Mouse (Mus musculus) neural tube, embryonic 11.5 days (tissue): ENCODE data around the gene Rab7b. TPM values are rescaled to one million over a fixed set of nuclear protein-coding genes. Genes with fewer than 3 reads are reported as not detected.

Experiments
- ATAC-seq: fragments of 200-750 bp; cut with Nextera tagmentation; 2 replicates; pipeline ENCODE4 v1.8.0; 2017; ENCODE audit warnings: moderate number of reproducible peaks, mild to moderate bottlenecking, moderate TSS enrichment, moderate library complexity; ENCODE audit not compliant: insufficient read depth, low FRiP score, low TSS enrichment
- DNase-seq: peaks from one replicate; pipeline ENCODE4 v3.0.0-alpha.2; 2015; ENCODE audit warnings: low spot score
- H3K27ac ChIP-seq: fragments of 300-500 bp; sonication (generic); 2 replicates; pipeline ENCODE4 v1.5.1; 2014; ENCODE audit warnings: low read depth, mild to moderate bottlenecking, low read length
- H3K27me3 ChIP-seq: fragments of 300-500 bp; sonication (generic); 2 replicates; pipeline ENCODE4 v1.6.1; 2014; ENCODE audit warnings: mild to moderate bottlenecking, low read length, mixed read lengths; ENCODE audit not compliant: control insufficient read depth, insufficient read depth
- H3K36me3 ChIP-seq: fragments of 300-500 bp; sonication (generic); 2 replicates; pipeline ENCODE4 v1.6.1; 2014; ENCODE audit warnings: mild to moderate bottlenecking, low read length, moderate library complexity, mixed read lengths; ENCODE audit not compliant: control insufficient read depth, insufficient read depth
- H3K4me1 ChIP-seq: fragments of 300-500 bp; sonication (generic); 2 replicates; pipeline ENCODE4 v1.6.1; 2014; ENCODE audit warnings: low read length, mixed read lengths; ENCODE audit not compliant: control insufficient read depth, insufficient read depth
- H3K4me2 ChIP-seq: fragments of 300-500 bp; sonication (generic); 2 replicates; pipeline ENCODE4 v1.6.1; 2014; ENCODE audit warnings: low read depth, mild to moderate bottlenecking, moderate library complexity
- H3K4me3 ChIP-seq: fragments of 300-500 bp; sonication (generic); 2 replicates; pipeline ENCODE4 v1.5.1; 2014; ENCODE audit warnings: low read depth, low read length
- H3K9ac ChIP-seq: fragments of 300-500 bp; sonication (generic); 2 replicates; pipeline ENCODE4 v1.6.1; 2014; ENCODE audit warnings: mild to moderate bottlenecking, low read length
- H3K9me3 ChIP-seq: fragments of 300-500 bp; sonication (generic); 2 replicates; pipeline ENCODE4 v1.6.1; 2016; ENCODE audit warnings: low read length; ENCODE audit not compliant: control insufficient read depth
- WGBS: fragments of 180-500 bp; shearing (Covaris S2); extraction: QIAGEN DNeasy Blood & Tissue Kit; methylation state at CpG from one replicate; pipeline ENCODE4 v1.1.7; 2014; 5-methylcytosine and 5-hydroxymethylcytosine counted together
- polyA plus RNA-seq: library from polyadenylated mRNA; unstranded; fragments of >200 nt; fragmentation: Nextera tagmentation; extraction: Ambion mirVana; gene quantifications from 2 replicates; pipeline ENCODE4 v1.2.1, GENCODE M21; 2014

The Rab7b gene
- polyA plus RNA-seq, 1 experiment from 2014 or later: 0.62 TPM

DNA sequence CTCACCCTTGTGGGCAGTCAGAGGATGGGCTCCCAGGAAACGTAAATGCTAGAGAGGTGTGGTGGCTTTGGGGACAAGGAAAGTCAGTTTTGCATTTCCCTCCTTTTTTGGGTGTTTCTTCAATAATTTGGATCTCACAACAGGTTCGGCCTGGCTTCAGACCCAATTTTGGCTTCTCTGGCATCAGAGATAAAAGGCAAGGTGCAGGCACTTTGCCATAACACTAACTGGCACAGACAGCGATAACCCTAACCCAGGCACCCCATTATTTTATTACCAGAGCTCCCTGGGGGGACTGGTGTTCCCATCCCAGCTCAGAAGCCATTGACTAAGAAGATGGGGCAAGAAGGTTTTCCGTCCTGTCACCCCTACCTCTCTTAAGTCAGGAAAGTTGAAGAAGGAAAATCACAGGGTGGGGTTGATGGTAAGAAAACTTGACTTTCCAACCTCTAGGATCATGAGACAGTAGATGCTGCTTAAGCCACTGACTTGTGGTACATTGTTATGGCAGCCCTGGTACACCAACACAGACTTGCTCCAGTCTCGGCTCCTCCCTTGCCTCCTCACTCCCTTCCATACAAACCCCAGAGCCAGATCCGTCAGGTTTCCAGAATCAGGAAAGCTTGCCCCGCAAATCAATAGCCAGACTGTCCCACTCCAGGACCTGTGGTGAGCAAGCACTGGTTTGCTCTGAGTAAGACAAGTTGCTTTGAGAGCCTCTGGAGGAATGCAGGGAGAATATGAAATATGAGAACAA, 27.6 kb upstream of the Rab7b start:
- Histone ChIP-seq H3K9ac (no peak overlapping the region), H3K27ac (no peak overlapping the region), H3K4me1 (no peaks in the 10 kb centered on the region), H3K27me3 (no peaks in the 10 kb centered on the region), H3K4me2 (no peak overlapping the region), H3K9me3 (no peaks in the 10 kb centered on the region), H3K36me3 (no peaks in the 10 kb centered on the region), H3K4me3 (no peak overlapping the region)
- DNase-seq: no peak
- ATAC-seq: no peak
- 81% methylated on average over 7 of the region's 7 CpGs for WGBS

DNA sequence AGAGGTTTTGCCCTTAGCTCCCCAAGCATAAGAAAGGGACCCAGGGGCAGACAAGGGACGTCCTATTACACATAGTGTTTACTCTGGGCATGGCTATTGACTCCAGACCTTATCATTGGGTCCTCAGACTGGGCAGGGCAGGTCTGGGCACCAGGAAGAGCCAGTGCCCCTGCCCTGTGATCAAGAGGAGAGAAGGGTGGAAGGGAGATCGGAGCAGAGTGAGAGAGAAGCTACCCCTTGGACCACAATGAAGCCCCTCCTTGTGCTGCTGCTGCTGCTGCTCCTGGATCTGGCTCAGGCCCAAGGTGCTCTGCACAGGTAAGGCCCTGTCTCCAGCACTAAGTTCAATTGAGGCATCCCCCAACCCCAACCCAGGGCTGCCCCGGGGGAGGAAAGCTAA, 26.7 kb upstream of the Rab7b start:
- Histone ChIP-seq H3K9me3 (no peaks in the 10 kb centered on the region), H3K4me2 (no peak overlapping the region), H3K27ac (no peak overlapping the region), H3K9ac (no peak overlapping the region), H3K4me3 (no peak overlapping the region), H3K4me1 (no peaks in the 10 kb centered on the region), H3K27me3 (no peaks in the 10 kb centered on the region), H3K36me3 (no peaks in the 10 kb centered on the region)
- ATAC-seq (no peak), DNase-seq (no peak)
- WGBS: 66% methylated on average over 3 of the region's 3 CpGs

DNA sequence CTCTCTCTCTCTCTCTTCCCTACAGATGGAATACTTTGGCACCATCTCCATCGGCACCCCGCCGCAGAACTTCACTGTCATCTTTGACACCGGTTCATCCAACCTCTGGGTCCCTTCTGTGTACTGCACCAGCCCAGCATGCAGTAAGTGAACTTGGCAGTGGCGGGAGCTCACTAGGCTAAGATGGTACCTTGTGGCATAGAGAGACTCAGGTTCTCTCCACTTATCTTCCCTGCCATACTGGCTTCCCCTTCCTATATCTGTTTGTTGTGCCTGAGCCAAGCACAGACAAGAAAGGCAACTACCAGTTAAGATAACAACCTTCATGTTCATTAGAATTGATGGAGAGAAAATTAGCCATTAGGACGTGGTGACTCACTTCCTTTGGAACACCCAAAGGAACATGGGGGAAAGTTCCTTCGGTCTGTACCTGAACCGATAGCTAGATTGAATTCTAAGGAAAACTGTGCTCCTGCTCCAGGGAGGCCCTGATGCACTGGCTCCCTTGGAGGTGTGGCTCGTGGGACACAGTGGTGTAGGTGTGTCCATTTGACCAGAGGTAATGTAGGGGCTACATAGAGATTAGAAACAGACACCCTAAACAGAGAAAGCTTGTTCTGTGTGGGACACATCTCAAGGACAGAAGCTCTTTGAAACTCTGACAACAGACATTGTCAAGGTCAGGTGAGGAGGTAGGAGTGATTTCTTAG, 25.1 kb upstream of the Rab7b start:
- Histone ChIP-seq H3K4me3 (no peak overlapping the region), H3K27ac (no peak overlapping the region), H3K9ac (no peak overlapping the region), H3K4me1 (no peaks in the 10 kb centered on the region), H3K9me3 (no peaks in the 10 kb centered on the region), H3K4me2 (no peak overlapping the region), H3K36me3 (no peaks in the 10 kb centered on the region), H3K27me3 (no peaks in the 10 kb centered on the region)
- ATAC-seq (no peak), DNase-seq (no peak)
- WGBS: 86% methylated on average over 9 of the region's 9 CpGs

DNA sequence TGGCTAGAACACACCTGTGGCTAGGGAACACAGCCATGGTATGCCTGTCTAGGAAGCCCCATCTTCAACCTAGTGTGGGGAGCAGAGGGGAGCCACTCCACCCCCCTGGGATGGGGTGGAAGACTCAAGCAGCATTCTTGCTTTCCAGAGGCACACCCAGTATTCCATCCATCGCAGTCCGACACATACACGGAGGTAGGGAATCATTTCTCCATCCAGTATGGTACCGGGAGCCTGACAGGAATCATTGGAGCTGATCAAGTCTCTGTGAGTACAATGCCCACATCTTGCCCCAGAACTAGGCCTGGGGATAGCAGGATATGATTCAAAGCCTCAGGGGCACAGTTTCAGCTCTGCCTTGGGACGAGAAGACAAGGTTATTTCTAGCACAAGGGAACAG, 24.4 kb upstream of the Rab7b start:
- Histone ChIP-seq H3K4me1 (no peaks in the 10 kb centered on the region), H3K4me2 (no peak overlapping the region), H3K27ac (no peak overlapping the region), H3K9ac (no peak overlapping the region), H3K27me3 (no peaks in the 10 kb centered on the region), H3K4me3 (no peak overlapping the region), H3K9me3 (no peaks in the 10 kb centered on the region), H3K36me3 (no peaks in the 10 kb centered on the region)
- WGBS: 89% methylated on average over 5 of the region's 5 CpGs
- no peak for ATAC-seq
- no peak for DNase-seq

DNA sequence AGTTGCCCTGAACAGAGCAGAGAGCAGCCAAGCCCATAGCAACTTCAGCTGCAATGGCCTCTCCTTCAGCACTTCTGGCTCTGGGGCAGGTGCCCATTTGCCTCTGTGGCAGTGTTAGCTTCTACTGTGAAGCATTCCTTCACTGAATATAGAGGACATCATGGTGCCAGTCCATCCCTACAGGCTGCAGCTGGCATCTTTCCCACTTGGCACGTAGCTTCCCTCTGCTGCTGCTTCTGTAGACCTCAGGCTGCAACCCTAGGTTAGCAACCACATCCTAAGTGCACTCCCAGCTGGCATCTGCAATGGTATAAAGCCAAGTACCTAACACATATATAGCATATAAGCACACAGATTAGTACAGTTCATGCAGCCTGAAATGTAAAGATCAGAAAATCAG, 22.6 kb upstream of the Rab7b start:
- Histone ChIP-seq H3K27me3 (no peaks in the 10 kb centered on the region), H3K36me3 (no peaks in the 10 kb centered on the region), H3K4me3 (no peak overlapping the region), H3K27ac (no peak overlapping the region), H3K4me2 (no peak overlapping the region), H3K4me1 (no peaks in the 10 kb centered on the region), H3K9ac (no peak overlapping the region), H3K9me3 (no peaks in the 10 kb centered on the region)
- no peak for ATAC-seq
- DNase-seq: peak; percentile 4
- 71% methylated on average over 1 of the region's 1 CpGs for WGBS

DNA sequence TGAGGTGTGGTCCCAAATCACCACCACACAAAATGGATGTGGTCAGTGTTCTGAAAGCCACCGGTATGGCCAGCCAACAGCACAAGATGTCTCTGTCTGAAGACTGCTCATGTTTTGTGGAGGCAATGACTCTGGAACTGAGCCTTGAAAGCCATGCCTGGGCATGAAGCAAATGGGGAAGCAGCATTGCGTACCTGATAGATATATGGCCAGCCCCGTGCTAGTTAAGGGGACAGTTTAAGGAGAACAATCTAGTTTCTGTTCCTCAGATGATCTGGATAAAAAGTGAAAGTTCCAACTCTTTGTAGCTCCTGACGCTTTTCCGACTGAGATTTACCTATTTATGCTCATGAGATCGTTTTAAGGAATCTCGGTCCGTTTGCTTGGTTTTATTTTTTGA, 17.4 kb upstream of the Rab7b start:
- no peak overlapping the region for H3K9ac ChIP-seq
- WGBS: 90% methylated on average over 8 of the region's 8 CpGs
- DNase-seq: no peak
- no peaks in the 10 kb centered on the region for H3K36me3 ChIP-seq
- H3K4me2 ChIP-seq: no peak overlapping the region
- H3K4me3 ChIP-seq: no peak overlapping the region
- H3K4me1 ChIP-seq: no peaks in the 10 kb centered on the region
- no peaks in the 10 kb centered on the region for H3K27me3 ChIP-seq
- no peak overlapping the region for H3K27ac ChIP-seq
- no peak for ATAC-seq
- H3K9me3 ChIP-seq: no peaks in the 10 kb centered on the region

DNA sequence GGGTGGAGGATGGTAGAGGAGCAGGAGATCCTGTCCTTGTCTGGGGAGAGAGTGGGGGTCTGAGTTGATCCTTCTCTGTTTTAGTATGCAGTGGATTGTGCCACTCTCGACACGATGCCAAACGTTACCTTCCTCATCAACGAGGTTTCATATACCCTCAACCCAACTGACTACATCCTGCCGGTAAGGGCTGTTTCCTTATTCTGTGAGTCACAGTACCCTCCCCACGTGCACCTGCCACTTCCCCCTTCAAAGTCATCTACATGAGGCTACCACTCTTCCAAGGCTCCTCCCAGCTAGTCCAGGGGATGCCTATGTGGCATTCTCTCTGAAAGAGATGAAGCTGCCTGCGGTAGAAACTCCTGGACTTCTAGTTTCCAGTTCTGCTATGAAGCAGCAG, 16.1 kb upstream of the Rab7b start:
- no peaks in the 10 kb centered on the region for H3K9me3 ChIP-seq
- no peak for DNase-seq
- no peak overlapping the region for H3K9ac ChIP-seq
- no peak overlapping the region for H3K27ac ChIP-seq
- no peak for ATAC-seq
- no peaks in the 10 kb centered on the region for H3K27me3 ChIP-seq
- no peaks in the 10 kb centered on the region for H3K36me3 ChIP-seq
- no peaks in the 10 kb centered on the region for H3K4me1 ChIP-seq
- no peak overlapping the region for H3K4me2 ChIP-seq
- H3K4me3 ChIP-seq: no peak overlapping the region
- 84% methylated on average over 7 of the region's 7 CpGs for WGBS

DNA sequence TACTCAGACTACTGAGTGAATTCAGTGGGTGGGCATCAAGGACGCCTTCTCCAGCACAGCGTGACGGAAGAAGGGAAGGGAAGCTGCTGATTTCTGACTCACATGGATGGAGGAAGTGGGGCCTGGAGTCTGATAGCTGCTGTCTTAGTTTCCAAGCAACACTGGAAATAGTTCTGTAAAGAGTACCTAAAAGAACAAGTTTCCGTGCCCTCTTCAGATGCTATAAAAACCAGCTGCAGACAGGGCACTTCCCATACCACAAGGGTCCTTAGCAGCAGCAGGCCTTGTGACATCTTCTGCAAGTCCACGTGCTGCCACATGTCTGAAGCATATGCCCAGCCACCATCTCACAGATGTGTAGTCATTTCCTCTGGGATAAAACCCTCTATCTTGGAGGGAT, 8.9 kb upstream of the Rab7b start:
- ATAC-seq (no peak), DNase-seq (no peak)
- H3K27ac ChIP-seq: no peak overlapping the region
- H3K36me3 ChIP-seq: no peaks in the 10 kb centered on the region
- H3K4me3 ChIP-seq: no peak overlapping the region
- H3K9me3 ChIP-seq: no peaks in the 10 kb centered on the region
- 86% methylated on average over 5 of the region's 5 CpGs for WGBS
- H3K9ac ChIP-seq: no peak overlapping the region
- no peaks in the 10 kb centered on the region for H3K4me1 ChIP-seq
- H3K4me2 ChIP-seq: no peak overlapping the region
- H3K27me3 ChIP-seq: no peaks in the 10 kb centered on the region

DNA sequence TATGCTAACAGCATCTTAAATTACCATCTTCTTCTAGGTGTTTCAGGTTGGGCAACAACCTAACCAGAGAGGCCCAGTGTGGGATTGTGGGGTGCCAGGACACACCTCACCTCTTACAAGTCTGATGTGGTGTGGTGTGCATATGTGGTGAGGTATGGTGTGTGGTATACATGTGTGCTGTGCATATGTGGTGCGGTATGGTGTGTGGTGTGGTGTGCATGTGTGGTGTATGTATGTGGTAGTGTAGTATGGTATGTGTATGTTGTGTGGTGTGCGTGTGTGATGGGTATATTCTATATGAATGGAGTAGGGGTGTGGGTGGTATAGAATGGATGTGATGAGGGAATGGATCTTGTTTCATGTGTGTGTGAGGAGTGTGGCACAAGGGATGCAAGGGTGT, 756 bp upstream of the Rab7b start:
- Histone ChIP-seq H3K4me1 (no peaks in the 10 kb centered on the region), H3K9me3 (no peaks in the 10 kb centered on the region), H3K36me3 (no peaks in the 10 kb centered on the region), H3K9ac (no peak overlapping the region), H3K27me3 (no peaks in the 10 kb centered on the region), H3K27ac (no peak overlapping the region), H3K4me3 (no peak overlapping the region), H3K4me2 (no peak overlapping the region)
- DNase-seq (no peak), ATAC-seq (no peak)
- WGBS: 97% methylated on average over 2 of the region's 2 CpGs
